16 mouse cellular contexts compared by ENCODE assay signal in genomic region chr2:59207240-59207639, GRCm38 (mm10). TPM values are rescaled to one million over a fixed set of nuclear protein-coding genes. Genes with fewer than 3 reads are reported as not detected.
DNase-seq lines count a peak whose midpoint lies in the region; ATAC-seq and TF ChIP-seq lines count a peak whose summit lies in the region.
"Had no signal": no experiment of that assay in that cellular context is flagged by ENCODE, and none has a peak within 500 bp of the region (broad histone marks: within the 10 kb centered on the region; RNA-seq: fewer than 3 reads in every experiment).

No protein-coding gene starts in this region.

- H3K4me1 ChIP-seq in forebrain, embryonic 13.5 days: 0 out of 2 replicates have a peak, but pooled peaks cover 4% of the 10 kb centered on the region
- peaks cover 10% of the 10 kb centered on the region for H3K4me1 ChIP-seq in forebrain, embryonic 12.5 days
- H3K4me1 ChIP-seq in liver, postnatal 0 days (ENCODE audit: insufficient read depth): peaks cover 10% of the 10 kb centered on the region
- H3K4me1 ChIP-seq in limb, embryonic 10.5 days: peaks cover 12% of the 10 kb centered on the region

- DNase-seq in liver, postnatal 0 days: no peak
- no peak for DNase-seq in liver
- DNase-seq in brain, adult 2 months (ENCODE audit: low read depth, low spot score): peak; percentile 51
- peak; percentile 22 for DNase-seq in limb, embryonic 10.5 days (ENCODE audit: low spot score)
- no peak for DNase-seq in adrenal gland, postnatal 10 days
- DNase-seq: adrenal gland, adult 8-10 months; B cell, adult 2 months; right cerebral cortex, postnatal 25 days had no signal

- H3K36me3 ChIP-seq in forebrain, embryonic 13.5 days (ENCODE audit: poor library complexity, severe bottlenecking): no peaks in the 10 kb centered on the region
- H3K36me3 ChIP-seq in forebrain, embryonic 12.5 days (replicated peaks): no peaks in the 10 kb centered on the region; the same call in 1 of the 2 replicates
- no peaks in the 10 kb centered on the region for H3K36me3 ChIP-seq in liver, postnatal 0 days (replicated peaks; ENCODE audit: insufficient read depth, low read length)
- no peaks in the 10 kb centered on the region for H3K36me3 ChIP-seq in limb, embryonic 10.5 days
- H3K36me3 ChIP-seq: embryonic facial prominence, embryonic 12.5 days; hindbrain, embryonic 12.5 days; stomach, embryonic 15.5 days had no signal

- TF ChIP-seq EP300 in liver, postnatal 0 days (IDR thresholded peaks at IDR 0.05; ENCODE audit: low read depth): no peak

- 57% methylated on average over 4 of the region's 4 CpGs for WGBS in forebrain, embryonic 13.5 days
- WGBS in forebrain, embryonic 12.5 days: 63% methylated on average over 4 of the region's 4 CpGs
- 40% methylated on average over 4 of the region's 4 CpGs for WGBS in liver, postnatal 0 days (ENCODE audit: insufficient replicate concordance)
- WGBS in limb, embryonic 10.5 days: 87% methylated on average over 4 of the region's 4 CpGs

- no peak overlapping the region for H3K27ac ChIP-seq in forebrain, embryonic 13.5 days
- no peak overlapping the region for H3K27ac ChIP-seq in forebrain, embryonic 12.5 days
- H3K27ac ChIP-seq in liver, postnatal 0 days (ENCODE audit: low read depth): 0 out of 2 replicates have a peak overlapping the region, but pooled peaks have one; percentile 22
- no peak overlapping the region for H3K27ac ChIP-seq in limb, embryonic 10.5 days
- H3K27ac ChIP-seq: embryonic facial prominence, embryonic 12.5 days; hindbrain, embryonic 12.5 days; kidney, postnatal 0 days; limb, embryonic 15.5 days; stomach, embryonic 15.5 days had no signal

- 0 out of 2 replicates have a peak, but pooled peaks have one; percentile 21 for ATAC-seq in forebrain, embryonic 13.5 days
- ATAC-seq in forebrain, embryonic 12.5 days (ENCODE audit: low FRiP score): no peak
- no peak for ATAC-seq in liver, postnatal 0 days
- no peak for ATAC-seq in erythroid progenitor cell, adult 5-6 weeks (replicated peaks; ENCODE audit: low FRiP score, poor library complexity, severe bottlenecking)

- H3K27me3 ChIP-seq in forebrain, embryonic 13.5 days: no peaks in the 10 kb centered on the region
- H3K27me3 ChIP-seq in forebrain, embryonic 12.5 days: no peaks in the 10 kb centered on the region
- H3K27me3 ChIP-seq in liver, postnatal 0 days (ENCODE audit: insufficient read depth, low read length): no peaks in the 10 kb centered on the region
- no peaks in the 10 kb centered on the region for H3K27me3 ChIP-seq in limb, embryonic 10.5 days (ENCODE audit: low read depth, poor library complexity, severe bottlenecking)
- H3K27me3 ChIP-seq: embryonic facial prominence, embryonic 12.5 days; hindbrain, embryonic 12.5 days; limb, embryonic 15.5 days; stomach, embryonic 15.5 days had no signal

- no peak overlapping the region for H3K4me3 ChIP-seq in forebrain, embryonic 13.5 days
- H3K4me3 ChIP-seq in forebrain, embryonic 12.5 days (replicated peaks): no peak overlapping the region
- no peak overlapping the region for H3K4me3 ChIP-seq in liver, postnatal 0 days (ENCODE audit: low read depth, low read length)
- no peak overlapping the region for H3K4me3 ChIP-seq in limb, embryonic 10.5 days
- H3K4me3 ChIP-seq: embryonic facial prominence, embryonic 12.5 days; hindbrain, embryonic 12.5 days; limb, embryonic 15.5 days; stomach, embryonic 15.5 days had no signal

- no peak overlapping the region for H3K9ac ChIP-seq in forebrain, embryonic 13.5 days
- H3K9ac ChIP-seq in forebrain, embryonic 12.5 days: no peak overlapping the region
- no peak overlapping the region for H3K9ac ChIP-seq in liver, postnatal 0 days (replicated peaks)
- H3K9ac ChIP-seq: embryonic facial prominence, embryonic 12.5 days; hindbrain, embryonic 12.5 days; limb, embryonic 15.5 days; stomach, embryonic 15.5 days had no signal

- no peak for TF ChIP-seq CTCF in liver, postnatal 0 days (IDR thresholded peaks at IDR 0.05; ENCODE audit: low read depth)

- H3K4me2 ChIP-seq in forebrain, embryonic 13.5 days: no peak overlapping the region
- no peak overlapping the region for H3K4me2 ChIP-seq in forebrain, embryonic 12.5 days
- no peak overlapping the region for H3K4me2 ChIP-seq in liver, postnatal 0 days (ENCODE audit: low read depth, low read length)
- H3K4me2 ChIP-seq: embryonic facial prominence, embryonic 12.5 days; hindbrain, embryonic 12.5 days; limb, embryonic 15.5 days; stomach, embryonic 15.5 days had no signal

- no peaks in the 10 kb centered on the region for H3K9me3 ChIP-seq in forebrain, embryonic 13.5 days (replicated peaks)
- H3K9me3 ChIP-seq in forebrain, embryonic 12.5 days: no peaks in the 10 kb centered on the region
- no peaks in the 10 kb centered on the region for H3K9me3 ChIP-seq in liver, postnatal 0 days (ENCODE audit: low read length)
- H3K9me3 ChIP-seq in limb, embryonic 10.5 days (replicated peaks): no peaks in the 10 kb centered on the region
- H3K9me3 ChIP-seq: embryonic facial prominence, embryonic 12.5 days; hindbrain, embryonic 12.5 days; limb, embryonic 15.5 days; stomach, embryonic 15.5 days had no signal

RNA-seq across cellular contexts. Expression of gene Pkp4, which starts 46.6 kb away (rescaled TPM):
- 19.7 and 22.3 TPM in 2 replicates for polyA plus RNA-seq in forebrain, embryonic 13.5 days (2015; fragmentation: Nextera tagmentation; extraction: Ambion mirVana)
- polyA plus RNA-seq in forebrain, embryonic 12.5 days (2016; fragmentation: Nextera tagmentation; extraction: Ambion mirVana): 19.0 and 20.1 TPM in 2 replicates
- polyA plus RNA-seq in liver, postnatal 0 days (2015; fragmentation: Nextera tagmentation; extraction: Ambion mirVana): 6.8 and 7.7 TPM in 2 replicates
- 12.4 and 15.0 TPM in 2 replicates for polyA plus RNA-seq in limb, embryonic 10.5 days (2016; fragmentation: Nextera tagmentation; extraction: Ambion mirVana)
- 10 to 100 TPM; 59.9 to 76.5 TPM for total RNA-seq in adrenal gland, postnatal 10 days (2021)
- 8.3 and 10.5 TPM in 2 replicates for total RNA-seq in erythroid progenitor cell, adult 5-6 weeks (2015; ENCODE audit: low replicate concordance)
- total RNA-seq in erythroid progenitor cell, adult 5-6 weeks (2017; ENCODE audit: low replicate concordance): 4.7 and 13.1 TPM in 2 replicates

RNA-seq across cellular contexts. Expression of gene Ccdc148, which starts 46.8 kb away (rescaled TPM):
- 3.0 and 3.2 TPM in 2 replicates for polyA plus RNA-seq in forebrain, embryonic 13.5 days (2015; fragmentation: Nextera tagmentation; extraction: Ambion mirVana)
- 2.4 TPM in 2 replicates for polyA plus RNA-seq in forebrain, embryonic 12.5 days (2016; fragmentation: Nextera tagmentation; extraction: Ambion mirVana)
- 0.58 and 0.75 TPM in 2 replicates for polyA plus RNA-seq in liver, postnatal 0 days (2015; fragmentation: Nextera tagmentation; extraction: Ambion mirVana)
- polyA plus RNA-seq in limb, embryonic 10.5 days (2016; fragmentation: Nextera tagmentation; extraction: Ambion mirVana): 0.23 and 0.70 TPM in 2 replicates
- total RNA-seq in adrenal gland, postnatal 10 days (2021): 1 to 10 TPM; 1.3 to 1.4 TPM
- total RNA-seq in erythroid progenitor cell, adult 5-6 weeks (2015; ENCODE audit: low replicate concordance): 1.1 TPM in 1 of 2 replicates, not detected in the other
- total RNA-seq in erythroid progenitor cell, adult 5-6 weeks (2017; ENCODE audit: low replicate concordance): 0.15 and 2.2 TPM in 2 replicates

Comparison
In these comparisons a context has a peak if more than half of its experiments do, and no peak if none do; other contexts are left out.
1. DNase-seq: peak in brain, adult 2 months (single experiment) and limb, embryonic 10.5 days (single experiment); none in liver, postnatal 0 days (single experiment), liver (single experiment) and adrenal gland, postnatal 10 days (single experiment).